12 mouse cellular contexts compared by ENCODE assay signal in the genomic region with DNA sequence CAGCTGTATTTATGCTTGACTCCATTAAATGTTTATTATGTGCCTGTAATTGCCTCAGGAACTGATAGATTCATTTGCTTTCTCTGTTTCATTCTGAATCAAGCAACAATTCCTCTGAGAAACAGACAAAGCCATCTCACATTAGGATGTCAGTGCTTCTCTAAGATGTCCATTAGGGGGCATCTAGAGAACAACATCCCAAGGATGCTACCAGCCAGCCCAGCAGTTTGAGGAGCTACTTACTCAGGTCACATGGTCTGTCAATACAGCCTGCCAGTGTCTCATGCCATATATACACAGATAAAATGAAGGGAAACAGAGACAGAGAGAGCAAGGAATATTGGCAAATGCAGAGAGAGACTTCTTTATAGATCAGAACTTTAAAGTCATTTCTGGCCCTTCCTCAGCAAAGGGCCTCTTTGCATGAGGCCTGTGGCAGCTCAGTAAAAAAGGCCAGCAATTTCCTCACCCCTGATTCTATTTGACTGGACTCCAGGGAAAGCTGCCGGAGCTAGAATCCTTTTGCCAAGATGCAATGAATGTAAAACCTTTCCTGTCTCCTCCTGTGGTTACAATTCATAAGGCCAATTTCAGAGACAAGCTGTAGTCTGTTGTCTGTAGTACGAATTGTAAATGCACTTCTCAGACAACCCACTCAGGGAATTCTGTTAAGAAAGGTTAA.
DNase-seq lines count a peak whose midpoint lies in the region; ATAC-seq and TF ChIP-seq lines count a peak whose summit lies in the region.
"Had no signal": no experiment of that assay in that cellular context is flagged by ENCODE, and none has a peak within 500 bp of the region (broad histone marks: within the 10 kb centered on the region; RNA-seq: fewer than 3 reads in every experiment).

No protein-coding gene starts in this region.

- no peak overlapping the region for H3K27ac ChIP-seq in limb, embryonic 14.5 days (replicated peaks; ENCODE audit: low read depth, low read length)
- no peak overlapping the region for H3K27ac ChIP-seq in limb, embryonic 10.5 days
- no peak overlapping the region for H3K27ac ChIP-seq in neural tube, embryonic 14.5 days (ENCODE audit: low read depth, low read length)
- H3K27ac ChIP-seq: gastrocnemius, adult 2 months; neural tube, embryonic 12.5 days had no signal

- TF ChIP-seq POLR2A in limb, embryonic 14.5 days (IDR thresholded peaks at IDR 0.05; ENCODE audit: borderline replicate concordance, extremely low read depth, insufficient read depth, insufficient read length), result no peak
- no peak for TF ChIP-seq POLR2A in brain, embryonic 14.5 days (IDR thresholded peaks at IDR 0.05; ENCODE audit: borderline replicate concordance, extremely low read depth, insufficient read depth, insufficient read length, poor library complexity, severe bottlenecking)

- peak; percentile 18; the same call in 1 of the 2 replicates for TF ChIP-seq CTCF in brain, embryonic 14.5 days (IDR thresholded peaks at IDR 0.05; ENCODE audit: borderline replicate concordance, extremely low read depth, insufficient read depth, insufficient read length)

- no peak overlapping the region for H3K4me3 ChIP-seq in limb, embryonic 14.5 days (replicated peaks; ENCODE audit: low read length)
- H3K4me3 ChIP-seq in limb, embryonic 10.5 days, result no peak overlapping the region
- no peak overlapping the region for H3K4me3 ChIP-seq in neural tube, embryonic 14.5 days (ENCODE audit: low read depth, low read length)
- H3K4me3 ChIP-seq: gastrocnemius, adult 2 months; neural tube, embryonic 12.5 days had no signal

- no peaks in the 10 kb centered on the region for H3K36me3 ChIP-seq in limb, embryonic 14.5 days (ENCODE audit: control insufficient read depth, insufficient read depth, low read length)
- no peaks in the 10 kb centered on the region for H3K36me3 ChIP-seq in limb, embryonic 10.5 days
- no peaks in the 10 kb centered on the region for H3K36me3 ChIP-seq in neural tube, embryonic 14.5 days (ENCODE audit: control insufficient read depth, insufficient read depth, low read length)
- H3K36me3 ChIP-seq: neural tube, embryonic 12.5 days had no signal

- no peaks in the 10 kb centered on the region for H3K27me3 ChIP-seq in limb, embryonic 14.5 days (ENCODE audit: control insufficient read depth, insufficient read depth, low read length)
- H3K27me3 ChIP-seq in limb, embryonic 10.5 days (ENCODE audit: low read depth, poor library complexity, severe bottlenecking), result no peaks in the 10 kb centered on the region
- H3K27me3 ChIP-seq in neural tube, embryonic 14.5 days (ENCODE audit: control insufficient read depth, insufficient read depth, low read length), result no peaks in the 10 kb centered on the region
- H3K27me3 ChIP-seq: neural tube, embryonic 12.5 days had no signal

- no peaks in the 10 kb centered on the region for H3K9me3 ChIP-seq in limb, embryonic 14.5 days (ENCODE audit: control insufficient read depth, low read length)
- no peaks in the 10 kb centered on the region for H3K9me3 ChIP-seq in limb, embryonic 10.5 days (replicated peaks)
- no peaks in the 10 kb centered on the region for H3K9me3 ChIP-seq in neural tube, embryonic 14.5 days (ENCODE audit: control insufficient read depth, low read length)
- H3K9me3 ChIP-seq: neural tube, embryonic 12.5 days had no signal

- peak; percentile 10 to 20 for DNase-seq in cerebellum, postnatal 36 days
- DNase-seq in cerebellum, adult 11-12 months, result no peak
- peak; percentile 45 for DNase-seq in limb, embryonic 14.5 days (ENCODE audit: low spot score)
- DNase-seq in limb, embryonic 10.5 days (ENCODE audit: low spot score), result no peak
- DNase-seq in brain, embryonic 14.5 days (ENCODE audit: low read depth), result peak; percentile 54
- DNase-seq in layer of hippocampus, postnatal 14 days (ENCODE audit: low spot score in 2 of 2), result no peak
- DNase-seq in spleen, adult 12 weeks (ENCODE audit: low spot score), result no peak
- DNase-seq: adrenal gland, postnatal 10 days; gastrocnemius, adult 2 months; kidney, postnatal 4 days had no signal

- no peak overlapping the region for H3K9ac ChIP-seq in limb, embryonic 14.5 days (ENCODE audit: low read depth, low read length, severe bottlenecking)
- no peak overlapping the region for H3K9ac ChIP-seq in neural tube, embryonic 14.5 days (replicated peaks; ENCODE audit: low read depth, low read length)
- H3K9ac ChIP-seq: neural tube, embryonic 12.5 days had no signal

- ATAC-seq in limb, embryonic 14.5 days (ENCODE audit: low FRiP score, low read depth), result no peak; the same call in 1 of the 2 replicates
- peak; percentile 68; the same call in 1 of the 2 replicates for ATAC-seq in neural tube, embryonic 14.5 days (ENCODE audit: low read depth)

- H3K4me1 ChIP-seq in limb, embryonic 14.5 days (ENCODE audit: control insufficient read depth, insufficient read depth, low read length), result peaks cover 4% of the 10 kb centered on the region; the same call in 1 of the 2 replicates
- H3K4me1 ChIP-seq in limb, embryonic 10.5 days, result peaks cover 10% of the 10 kb centered on the region; the same call in 1 of the 2 replicates
- no peaks in the 10 kb centered on the region for H3K4me1 ChIP-seq in neural tube, embryonic 14.5 days (ENCODE audit: control insufficient read depth, insufficient read depth, low read length)
- H3K4me1 ChIP-seq: neural tube, embryonic 12.5 days had no signal

- H3K4me2 ChIP-seq in limb, embryonic 14.5 days (replicated peaks; ENCODE audit: low read depth, low read length, severe bottlenecking), result no peak overlapping the region
- no peak overlapping the region for H3K4me2 ChIP-seq in neural tube, embryonic 14.5 days (ENCODE audit: low read depth, low read length)
- H3K4me2 ChIP-seq: neural tube, embryonic 12.5 days had no signal

- WGBS in limb, embryonic 14.5 days, result 47% methylated on average over 2 of the region's 2 CpGs
- 82% methylated on average over 2 of the region's 2 CpGs for WGBS in limb, embryonic 10.5 days
- 44% methylated on average over 2 of the region's 2 CpGs for WGBS in neural tube, embryonic 14.5 days

Comparison
In these comparisons a context has a peak if more than half of its experiments do, and no peak if none do; other contexts are left out.
1. DNase-seq: peak in cerebellum, postnatal 36 days (2 of 2), limb, embryonic 14.5 days (single experiment) and brain, embryonic 14.5 days (single experiment); none in cerebellum, adult 11-12 months (single experiment), limb, embryonic 10.5 days (single experiment), layer of hippocampus, postnatal 14 days (0 of 2) and spleen, adult 12 weeks (single experiment).